In genomic region chr1:99872344-99872743, GRCm38 (mm10) we compare ENCODE assay signal across 21 mouse cellular contexts.
DNase-seq lines count a peak whose midpoint lies in the region; ATAC-seq and TF ChIP-seq lines count a peak whose summit lies in the region.
"Had no signal": no experiment of that assay in that cellular context is flagged by ENCODE, and none has a peak within 500 bp of the region (broad histone marks: within the 10 kb centered on the region; RNA-seq: fewer than 3 reads in every experiment).

No protein-coding gene starts in this region.

- TF ChIP-seq CTCF in cortical plate, adult 2 months (IDR thresholded peaks at IDR 0.05; ENCODE audit: extremely low read depth, insufficient read depth, low read length), result no peak

- no peak for DNase-seq in frontal cortex, postnatal 14 days (ENCODE audit: low spot score in 2 of 2)
- DNase-seq in right cerebral cortex, adult 18-20 months, result peak; percentile 14
- no peak for DNase-seq in right cerebral cortex, postnatal 25 days
- peak; percentile 54 for DNase-seq in brain, adult 2 months (ENCODE audit: low read depth, low spot score)
- no peak for DNase-seq in ovary, postnatal 36 days (ENCODE audit: low spot score)
- no peak for DNase-seq in heart, adult 9 months (ENCODE audit: low spot score in 2 of 2)
- DNase-seq: adrenal gland, adult 2 months; adrenal gland, adult 8-10 months; adrenal gland, postnatal 10 days; adrenal gland, postnatal 14 days; adrenal gland, postnatal 25 days; adrenal gland, postnatal 36 days; B cell, adult 2 months; cerebellum, adult 11 months; cerebellum, adult 11-12 months; cerebellum, adult 18-20 months had no signal

- TF ChIP-seq POLR2A in cortical plate, adult 2 months (IDR thresholded peaks at IDR 0.05; ENCODE audit: extremely low read depth, insufficient read depth, low read length), result no peak

- H3K4me3 ChIP-seq in cortical plate, adult 2 months (ENCODE audit: insufficient read depth, low read length), result no peak overlapping the region

- peak; percentile 91 for ATAC-seq in frontal cortex, adult (ENCODE audit: low TSS enrichment)
- ATAC-seq: activated CD4-positive, CD25-positive, alpha-beta regulatory T cell, adult 4 months; CD4-positive, CD25-positive, alpha-beta regulatory T cell, adult 4 months; Patski had no signal

- H3K4me1 ChIP-seq in cortical plate, adult 2 months (ENCODE audit: control insufficient read depth, insufficient read depth, low read length), result no peaks in the 10 kb centered on the region; the same call in 1 of the 2 replicates

- peak overlapping the region; percentile 81; the same call in 1 of the 2 replicates for H3K27ac ChIP-seq in cortical plate, adult 2 months (ENCODE audit: insufficient read depth, low read length)

Comparison
In these comparisons a context has a peak if more than half of its experiments do, and no peak if none do; other contexts are left out.
1. DNase-seq: peak in right cerebral cortex, adult 18-20 months (single experiment) and brain, adult 2 months (single experiment); none in frontal cortex, postnatal 14 days (0 of 2), right cerebral cortex, postnatal 25 days (single experiment), ovary, postnatal 36 days (single experiment) and heart, adult 9 months (0 of 2).